Mouse (Mus musculus) mature B cell (primary cell): Measurements from ENCODE around the gene Adamtsl1.

ENCODE experiments used
- in situ Hi-C: fragments of 300-500 bp; cut with MboI; formaldehyde crosslinking; loops from 2 replicates; pipeline ENCODE4 v1.14.3; 2019

The Adamtsl1 gene

DNA sequence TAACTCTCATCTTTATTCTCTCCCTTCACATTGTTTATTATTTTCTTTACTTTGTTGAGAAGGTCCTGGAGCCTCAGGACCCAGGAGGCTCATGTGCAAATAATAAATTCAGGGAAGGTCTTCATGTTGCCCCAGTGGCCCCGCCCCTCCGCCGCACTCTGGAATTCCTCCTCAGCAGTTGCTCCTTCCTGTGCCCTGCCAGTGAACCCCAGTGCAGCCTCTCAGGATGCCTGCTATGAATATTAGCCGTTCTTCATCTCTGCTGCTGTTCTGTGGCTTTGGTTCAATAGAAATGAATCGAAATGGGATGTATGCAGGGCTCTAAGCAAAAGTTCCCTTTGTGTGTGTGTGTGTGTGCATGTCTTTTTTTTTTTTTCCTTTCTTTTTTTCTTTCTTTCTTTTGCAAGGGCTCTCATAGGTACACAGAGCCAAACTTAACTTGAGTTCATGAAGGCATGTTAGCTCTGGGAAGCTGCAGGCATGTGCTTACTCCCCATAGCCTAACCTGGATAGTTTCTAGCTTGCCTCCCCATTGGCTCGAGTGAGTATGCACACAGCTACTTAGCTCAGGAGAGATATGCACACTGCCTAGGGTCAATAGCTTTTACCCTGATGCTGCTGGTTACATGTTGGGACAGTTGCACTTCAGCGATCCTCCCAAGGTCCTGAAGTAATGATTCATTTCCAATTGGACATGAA, 892.7 kb downstream of the Adamtsl1 start:
- in situ Hi-C loops, result no loop called here

DNA sequence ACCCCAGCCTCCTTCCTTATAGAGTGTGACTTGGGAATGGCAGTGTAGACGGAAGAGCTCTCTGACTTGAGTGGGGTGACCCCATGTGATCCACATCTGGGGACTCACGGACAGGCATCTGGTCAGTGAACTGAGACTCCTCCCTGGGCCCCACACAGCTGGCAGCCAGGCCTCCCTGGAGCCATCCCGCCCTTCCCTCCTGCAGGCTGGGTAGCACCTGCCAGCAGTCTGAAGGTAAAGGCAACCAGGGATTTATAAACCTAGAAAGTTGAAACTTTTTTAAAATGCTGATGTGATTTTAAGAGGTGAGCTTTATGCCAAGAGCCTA, 893.2 kb downstream of the Adamtsl1 start:
- in situ Hi-C loops, result no loop called here

DNA sequence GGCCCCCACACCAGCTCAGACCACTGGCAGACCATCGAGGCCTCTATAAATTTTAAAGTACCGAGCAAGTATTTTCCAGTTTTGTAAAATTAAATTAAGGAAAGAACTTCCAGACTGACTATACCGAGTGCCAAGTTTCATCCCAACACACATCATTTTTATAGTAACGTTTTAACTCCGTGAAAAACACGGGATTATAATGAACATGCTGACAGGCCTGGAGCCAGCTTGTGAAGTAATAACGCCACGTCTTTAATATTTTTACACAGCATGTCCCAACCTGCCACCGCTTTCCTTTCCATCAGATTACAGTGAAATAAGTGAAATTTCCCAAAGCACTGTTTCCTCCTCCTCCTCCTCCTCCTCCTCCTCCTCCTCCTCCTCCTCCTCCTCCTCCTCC, 894.4 kb downstream of the Adamtsl1 start:
- in situ Hi-C loops, result no loop called here

DNA sequence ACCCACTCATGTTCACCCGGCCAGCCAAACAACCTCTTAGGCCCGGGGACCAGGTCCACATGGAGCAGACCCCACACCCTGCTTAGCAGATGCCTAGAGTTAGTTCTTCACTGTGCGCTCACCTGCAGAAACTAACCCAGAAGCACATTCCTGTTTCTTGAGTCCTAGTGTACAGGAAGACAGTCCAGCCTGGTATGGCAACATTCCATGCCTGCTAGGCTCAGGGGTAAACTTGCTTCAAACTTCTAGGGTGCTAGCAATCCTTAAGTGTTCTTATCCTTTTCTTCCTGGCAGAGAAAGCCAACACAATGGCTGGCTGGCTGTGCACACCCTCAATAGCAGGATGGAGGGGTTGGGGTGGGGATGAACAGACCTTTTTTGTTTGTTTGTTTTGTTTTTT, 897.0 kb downstream of the Adamtsl1 start:
- in situ Hi-C loops, result no loop called here

DNA sequence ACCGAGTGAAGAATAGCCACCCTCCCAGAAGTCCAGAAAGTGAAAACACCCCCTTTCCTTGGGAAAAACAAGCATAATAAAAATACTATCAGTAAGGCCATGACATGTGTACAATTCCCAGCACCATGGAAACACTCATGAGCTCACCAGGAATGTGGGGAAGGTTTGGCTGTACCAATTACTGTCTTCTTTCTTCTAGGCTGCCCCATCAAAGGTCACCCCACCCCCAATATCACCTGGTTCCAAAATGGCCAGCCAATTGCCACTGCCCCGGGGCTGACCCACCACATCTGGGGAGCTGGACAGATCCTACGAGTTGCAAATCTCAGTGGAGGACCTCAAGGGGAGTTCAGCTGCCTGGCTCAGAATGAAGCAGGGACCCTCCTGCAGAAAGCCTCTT, 899.4 kb downstream of the Adamtsl1 start:
- in situ Hi-C loops, result no loop called here

DNA sequence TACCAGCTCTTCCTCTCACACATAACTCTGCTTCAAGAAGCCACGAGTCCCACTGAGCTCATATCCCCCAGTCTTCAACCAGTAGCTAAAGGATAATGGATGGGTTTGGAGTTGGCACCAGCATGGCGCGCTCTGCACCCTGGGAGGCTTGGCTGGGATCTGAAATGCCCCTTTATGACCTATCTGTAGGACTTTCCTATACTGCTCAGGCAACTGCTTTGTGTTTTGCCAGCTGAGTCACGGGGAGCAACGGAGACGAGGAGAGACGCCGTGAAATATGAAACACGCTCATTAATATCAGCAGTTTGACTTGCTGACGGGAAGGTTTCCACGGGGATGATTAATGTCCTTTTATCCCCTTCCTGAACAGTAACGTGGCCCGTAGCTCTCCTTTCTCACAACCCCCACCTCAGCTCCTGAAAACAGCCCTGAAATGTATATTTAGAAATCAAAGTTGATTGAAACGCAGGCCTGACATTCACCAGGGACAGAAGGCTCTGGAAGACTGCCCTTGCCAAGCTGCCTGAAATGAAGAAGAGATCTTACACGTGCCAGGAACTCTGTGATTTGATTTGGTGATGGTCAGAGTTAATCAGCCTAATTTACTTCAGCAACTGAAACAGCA, 902.5 kb downstream of the Adamtsl1 start:
- in situ Hi-C loops, result no loop called here

DNA sequence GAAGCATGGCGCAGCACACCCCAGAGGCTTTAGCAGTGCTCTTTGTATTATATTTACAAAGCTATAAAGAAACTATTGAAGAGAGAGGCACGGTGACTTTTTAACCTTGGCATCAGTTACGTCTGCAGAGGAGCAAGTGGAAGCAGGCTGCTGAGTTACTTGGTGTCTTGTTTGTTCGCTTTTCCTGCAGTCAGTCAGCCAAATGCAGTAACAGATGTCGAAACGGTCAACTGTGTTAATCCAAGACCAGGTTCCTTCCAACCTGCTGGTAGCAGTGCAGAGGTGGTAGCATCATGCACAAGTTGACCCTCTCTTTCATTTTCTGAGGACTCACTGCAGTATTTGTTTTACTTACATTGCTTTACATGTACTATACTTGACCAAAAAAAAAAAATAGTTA, 908.6 kb downstream of the Adamtsl1 start:
- in situ Hi-C loops, result no loop called here

DNA sequence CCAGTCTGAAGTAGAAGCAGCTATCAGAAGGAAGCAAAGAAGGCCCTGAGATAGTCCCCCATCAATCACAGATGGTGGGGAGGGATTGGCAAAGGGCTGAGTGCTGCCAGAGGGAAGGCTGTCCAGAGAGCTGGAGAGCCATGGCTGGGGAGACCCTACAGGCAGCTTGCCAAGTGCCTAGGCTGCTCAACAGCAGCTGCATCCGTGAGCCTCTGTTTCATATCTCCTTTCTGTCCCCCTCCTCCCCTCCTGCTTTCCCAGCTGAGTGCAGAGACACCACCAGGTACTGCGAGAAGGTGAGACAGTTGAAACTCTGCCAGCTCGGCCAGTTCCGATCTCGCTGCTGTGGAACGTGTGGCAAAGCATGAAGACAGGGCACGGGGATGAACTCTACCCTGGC, 911.6 kb downstream of the Adamtsl1 start:
- in situ Hi-C loops, result no loop called here

DNA sequence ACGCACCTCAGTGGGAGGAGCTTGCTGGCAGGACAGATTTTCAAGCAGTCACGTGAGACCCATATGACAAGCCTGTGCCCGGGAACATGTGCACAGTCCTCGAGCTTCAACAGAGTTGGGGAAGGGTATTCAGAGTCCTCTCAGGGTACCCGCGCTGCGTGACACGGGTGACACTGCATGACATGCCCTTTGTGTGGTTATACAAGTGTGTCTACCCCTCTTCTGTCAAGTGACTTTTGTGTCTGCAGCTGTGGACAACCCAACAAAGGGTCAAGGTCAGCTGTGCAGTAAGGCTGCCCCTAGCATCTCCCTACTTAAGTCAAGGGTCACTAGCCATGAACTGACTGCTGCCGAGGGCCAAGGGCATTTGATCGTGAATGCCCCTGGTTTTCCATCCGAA, 912.6 kb downstream of the Adamtsl1 start:
- in situ Hi-C loops, result no loop called here

DNA sequence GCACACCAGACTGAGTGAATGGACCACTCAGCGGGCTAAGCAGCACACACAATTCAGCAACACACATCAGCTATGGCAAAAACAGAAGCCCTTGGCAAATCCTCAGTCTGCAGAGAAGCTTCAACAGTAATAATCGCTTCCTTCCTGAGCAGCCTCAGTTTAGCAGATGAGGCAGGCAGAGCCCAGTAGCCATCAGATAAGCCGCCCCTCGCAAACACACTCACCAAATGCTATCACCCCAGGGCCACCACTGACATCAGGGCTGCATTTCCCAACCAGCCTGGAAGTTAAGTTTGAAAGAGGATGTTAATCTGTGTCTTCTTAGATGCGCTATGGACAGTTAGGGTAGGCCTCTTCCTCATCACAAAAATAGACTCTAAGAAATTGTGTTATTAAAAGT, 913.3 kb downstream of the Adamtsl1 start:
- in situ Hi-C loops, result no loop called here

DNA sequence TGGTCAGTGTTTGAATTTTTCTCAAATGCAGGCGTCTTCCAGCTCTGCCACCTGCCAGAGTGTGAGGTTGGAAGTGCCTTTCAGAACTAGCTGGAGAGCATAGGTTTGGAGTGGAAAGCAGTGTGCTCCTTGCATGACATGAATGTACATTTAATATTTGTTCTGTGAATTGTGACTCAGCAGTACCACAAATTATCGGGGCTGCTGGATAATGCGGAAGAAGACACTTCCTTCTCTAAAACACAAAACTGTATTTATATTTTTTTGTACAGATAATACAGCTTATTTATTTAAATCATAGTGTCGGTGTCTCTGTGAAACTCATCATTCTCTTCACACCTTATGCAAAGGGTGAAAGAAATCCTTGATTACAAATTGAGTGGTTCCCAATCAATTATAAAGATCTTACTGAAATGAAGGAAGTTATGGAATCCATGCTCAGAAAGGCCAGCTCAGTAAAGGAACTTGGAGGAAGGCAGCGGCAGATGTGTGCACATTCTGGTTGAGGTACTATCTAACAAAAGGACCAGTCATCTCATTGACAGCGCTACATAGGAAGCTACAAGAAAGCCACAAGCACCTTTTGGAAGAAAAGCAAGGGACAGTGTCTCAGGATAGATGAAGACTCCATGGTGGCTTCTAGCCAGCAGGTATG, 914.2 kb downstream of the Adamtsl1 start:
- in situ Hi-C loops, result no loop called here

DNA sequence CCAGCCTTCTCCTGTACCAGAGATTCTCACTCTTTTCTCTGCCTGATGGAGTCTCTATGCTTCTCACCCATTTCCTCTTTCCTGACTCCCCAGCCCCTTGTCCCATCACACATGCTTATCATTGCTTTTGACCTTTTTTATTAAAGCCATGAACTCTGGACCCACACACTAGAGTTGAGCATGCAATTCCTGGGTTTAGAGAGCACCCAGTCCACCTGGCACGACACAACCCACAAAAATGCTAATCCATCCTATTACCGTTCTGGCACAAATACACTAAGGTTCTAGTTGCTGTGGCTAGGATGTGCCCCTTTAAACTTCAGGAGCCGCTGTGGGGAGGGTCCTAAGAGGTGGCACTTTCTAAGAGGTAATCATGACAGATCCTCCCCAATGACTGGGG, 921.7 kb downstream of the Adamtsl1 start:
- in situ Hi-C loops, result no loop called here

DNA sequence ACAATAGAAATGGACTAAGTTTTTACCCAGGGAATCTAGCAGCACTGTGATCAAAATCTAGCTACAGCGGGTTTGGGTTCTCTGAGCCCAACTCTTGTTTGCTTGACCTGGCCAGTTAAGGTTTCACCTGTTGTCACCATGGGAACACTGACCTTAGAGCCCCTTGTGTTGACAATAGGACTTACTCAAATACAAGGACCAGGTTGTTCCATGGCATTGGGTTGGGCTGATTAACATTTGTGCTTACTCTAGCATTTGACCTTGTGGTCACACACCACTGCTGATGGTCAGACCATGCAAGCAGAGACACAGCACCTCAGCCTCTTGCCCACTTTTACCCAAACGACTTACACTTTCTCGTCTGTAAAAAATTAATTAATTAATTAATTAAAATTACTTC, 922.4 kb downstream of the Adamtsl1 start:
- in situ Hi-C loops, result no loop called here

DNA sequence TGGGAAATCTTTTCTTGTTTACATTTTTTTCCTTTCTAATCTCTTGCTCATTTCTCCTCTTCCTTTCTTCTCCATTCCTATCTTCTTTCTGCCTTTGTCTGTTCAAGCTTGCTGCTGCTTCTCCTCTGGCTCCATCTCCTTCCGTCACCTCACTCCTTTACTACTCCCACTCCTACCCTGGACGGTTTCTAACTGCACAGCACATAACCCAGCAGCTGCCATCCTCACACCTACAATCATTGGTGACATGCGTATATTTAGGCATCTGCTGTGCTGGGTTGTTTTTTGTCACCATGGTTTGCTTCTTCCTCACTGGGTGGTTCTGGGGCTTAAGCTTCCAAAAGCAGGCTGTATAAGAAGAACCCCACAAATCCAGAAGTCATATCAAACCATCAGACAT, 936.5 kb downstream of the Adamtsl1 start:
- in situ Hi-C loops, result no loop called here

DNA sequence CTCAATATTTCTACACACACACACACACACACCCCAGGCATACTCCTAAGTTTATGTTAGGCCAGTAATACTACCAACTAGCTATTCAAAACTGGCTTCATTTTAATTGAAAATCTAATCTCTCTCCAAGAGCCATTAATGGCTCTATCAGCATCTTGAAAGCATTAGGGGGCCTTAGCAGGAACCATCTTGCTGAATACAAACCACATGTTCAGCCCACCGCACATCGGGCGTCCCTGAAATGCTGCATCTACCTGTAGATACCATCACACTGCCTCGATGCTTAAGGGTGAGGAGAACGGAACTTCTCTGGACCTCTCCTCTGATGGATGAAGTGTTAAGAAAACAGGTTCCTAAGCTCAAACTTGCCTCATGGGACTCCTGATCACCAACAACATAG, 950.8 kb downstream of the Adamtsl1 start:
- in situ Hi-C loops, result no loop called here
